Mouse (Mus musculus) brain, embryonic 14.5 days (tissue): ENCODE results near the gene Wdr25.

Source experiments
- CTCF ChIP-seq: fragments of 200-500 bp; IDR thresholded peaks from 2 replicates; pipeline ENCODE4 v1.5.1; 2012; ENCODE audit warnings: inconsistent platforms, mild to moderate bottlenecking, moderate library complexity, borderline replicate concordance; ENCODE audit not compliant: insufficient read depth, insufficient read length; ENCODE audit errors: extremely low read depth
- POLR2A ChIP-seq: fragments of 200-500 bp; IDR thresholded peaks from 2 replicates; pipeline ENCODE4 v1.6.1; 2012; ENCODE audit warnings: mild to moderate bottlenecking, inconsistent platforms, borderline replicate concordance; ENCODE audit not compliant: poor library complexity, insufficient read depth, insufficient read length, severe bottlenecking; ENCODE audit errors: extremely low read depth

- TF ChIP-seq CTCF, result no peak
- no peak for TF ChIP-seq POLR2A
These were observed 74.2 kb downstream of the Wdr25 start for GRCm38 (mm10) chr12:108967631-108968030.
